ENCODE assay signal across 8 mouse cellular contexts in genomic region chr10:43452663-43452996, GRCm38 (mm10). TPM values are rescaled to one million over a fixed set of nuclear protein-coding genes. Genes with fewer than 3 reads are reported as not detected.
DNase-seq lines count a peak whose midpoint lies in the region; ATAC-seq and TF ChIP-seq lines count a peak whose summit lies in the region.

No protein-coding gene starts in this region.

- no peak for TF ChIP-seq RAD21 in CH12.LX (IDR thresholded peaks at IDR 0.05; ENCODE audit: low read depth, low read length)

- in situ Hi-C loops in CH12.LX (cut with MboI; ENCODE audit: low pct_ligation_motif_present, low pct_unique_long_range_greater_than_20kb, low sequenced_read_pairs) = no loop called here

- H3K4me3 ChIP-seq in heart, embryonic 12.5 days = no peak overlapping the region
- H3K4me3 ChIP-seq in heart, adult 2 months = no peak overlapping the region
- H3K4me3 ChIP-seq in CH12.LX (replicated peaks in 1 of 3; ENCODE audit: low read depth in 2 of 3, low read length in 2 of 3, poor library complexity in 1 of 3) = peak overlapping the region in 2 of 3 experiments; percentile 39 to 61
- H3K4me3 ChIP-seq in hindbrain, embryonic 11.5 days (ENCODE audit: low read depth, low read length) = no peak overlapping the region
- peak overlapping the region; percentile 32; the same call in 1 of the 2 replicates for H3K4me3 ChIP-seq in liver, embryonic 16.5 days (ENCODE audit: low read depth, low read length)

- TF ChIP-seq POLR2A in heart, adult 2 months (IDR thresholded peaks at IDR 0.05; ENCODE audit: insufficient read depth, low read depth, low read length) = no peak
- TF ChIP-seq POLR2A in CH12.LX (IDR thresholded peaks at IDR 0.05; ENCODE audit: low read depth, low read length) = no peak

- no peaks in the 10 kb centered on the region for H3K36me3 ChIP-seq in heart, embryonic 12.5 days
- no peaks in the 10 kb centered on the region for H3K36me3 ChIP-seq in heart, adult 2 months (ENCODE audit: control insufficient read depth, insufficient read depth, low read length)
- no peaks in the 10 kb centered on the region for H3K36me3 ChIP-seq in CH12.LX (replicated peaks in 1 of 2; ENCODE audit: control insufficient read depth in 1 of 2, insufficient read depth in 1 of 2, low read length in 1 of 2)
- H3K36me3 ChIP-seq in hindbrain, embryonic 11.5 days (ENCODE audit: control insufficient read depth, insufficient read depth, low read length) = no peaks in the 10 kb centered on the region
- no peaks in the 10 kb centered on the region for H3K36me3 ChIP-seq in liver, embryonic 16.5 days (ENCODE audit: control insufficient read depth, insufficient read depth)

- dilution Hi-C loops in CH12.LX (cut with MboI; ENCODE audit: extremely low pct_ligation_motif_present, extremely low pct_unique_long_range_greater_than_20kb, low sequenced_read_pairs) = no loop called here

- DNase-seq in heart, adult 2 months = no peak
- DNase-seq in CH12.LX (ENCODE audit: extremely low read depth) = no peak
- DNase-seq in hindbrain, embryonic 11.5 days (ENCODE audit: low spot score) = no peak
- no peak for DNase-seq in gastrocnemius, postnatal 14 days
- no peak for DNase-seq in cerebellum, adult 18-20 months
- DNase-seq in spleen, postnatal 14 days (ENCODE audit: low spot score in 2 of 2) = no peak

- H3K79me2 ChIP-seq in heart, adult 2 months (replicated peaks; ENCODE audit: control insufficient read depth, insufficient read depth, low read length) = no peaks in the 10 kb centered on the region
- H3K79me2 ChIP-seq in CH12.LX (replicated peaks; ENCODE audit: control insufficient read depth, extremely low read depth, insufficient read depth, poor library complexity, severe bottlenecking) = no peaks in the 10 kb centered on the region

- intact Hi-C loops in heart, adult 2 months (cut with DNase I) = no loop called here
- intact Hi-C loops in gastrocnemius, postnatal 14 days (cut with DNase I; ENCODE audit: low total_unique reads) = no loop called here

- peak overlapping the region; percentile 57 for H3K4me2 ChIP-seq in heart, embryonic 12.5 days
- peak overlapping the region; percentile 97 for H3K4me2 ChIP-seq in CH12.LX (ENCODE audit: insufficient read depth, low read depth, poor library complexity, severe bottlenecking)
- H3K4me2 ChIP-seq in hindbrain, embryonic 11.5 days (replicated peaks; ENCODE audit: low read depth, low read length) = peak overlapping the region; percentile 32
- peak overlapping the region; percentile 36 for H3K4me2 ChIP-seq in liver, embryonic 16.5 days (ENCODE audit: low read depth, low read length)

- no peaks in the 10 kb centered on the region for H3K27me3 ChIP-seq in heart, embryonic 12.5 days (replicated peaks)
- no peaks in the 10 kb centered on the region for H3K27me3 ChIP-seq in heart, adult 2 months (ENCODE audit: control insufficient read depth, insufficient read depth, low read length)
- H3K27me3 ChIP-seq in CH12.LX (replicated peaks) = peaks cover 2% of the 10 kb centered on the region
- H3K27me3 ChIP-seq in hindbrain, embryonic 11.5 days (ENCODE audit: control insufficient read depth, insufficient read depth, low read length) = no peaks in the 10 kb centered on the region
- no peaks in the 10 kb centered on the region for H3K27me3 ChIP-seq in liver, embryonic 16.5 days (ENCODE audit: control insufficient read depth, insufficient read depth, low read depth, low read length)

- peaks cover 9% of the 10 kb centered on the region for H3K9me3 ChIP-seq in heart, embryonic 12.5 days (replicated peaks)
- H3K9me3 ChIP-seq in CH12.LX (replicated peaks; ENCODE audit: low read length) = peaks cover 7% of the 10 kb centered on the region
- H3K9me3 ChIP-seq in hindbrain, embryonic 11.5 days (ENCODE audit: control insufficient read depth, low read length) = no peaks in the 10 kb centered on the region
- H3K9me3 ChIP-seq in liver, embryonic 16.5 days (replicated peaks; ENCODE audit: control insufficient read depth, low read length) = no peaks in the 10 kb centered on the region

- no peak for ATAC-seq in heart, embryonic 12.5 days (ENCODE audit: insufficient number of reproducible peaks, low FRiP score)
- ATAC-seq in hindbrain, embryonic 11.5 days (ENCODE audit: low FRiP score) = no peak
- no peak for ATAC-seq in liver, embryonic 16.5 days (ENCODE audit: low read depth)

- H3K27ac ChIP-seq in heart, embryonic 12.5 days (ENCODE audit: poor library complexity, severe bottlenecking) = no peak overlapping the region
- H3K27ac ChIP-seq in heart, adult 2 months = no peak overlapping the region
- no peak overlapping the region for H3K27ac ChIP-seq in CH12.LX (ENCODE audit: insufficient read depth, low read depth)
- no peak overlapping the region for H3K27ac ChIP-seq in hindbrain, embryonic 11.5 days (ENCODE audit: low read depth, low read length)
- no peak overlapping the region for H3K27ac ChIP-seq in liver, embryonic 16.5 days (ENCODE audit: low read length)

- peaks cover 9% of the 10 kb centered on the region for H3K4me1 ChIP-seq in heart, embryonic 12.5 days (replicated peaks)
- H3K4me1 ChIP-seq in heart, adult 2 months (ENCODE audit: control insufficient read depth, insufficient read depth, low read length) = no peaks in the 10 kb centered on the region
- peaks cover 0 to 21% of the 10 kb centered on the region in 2 experiments; a peak in 2 of 4 replicates for H3K4me1 ChIP-seq in CH12.LX (ENCODE audit: control insufficient read depth in 1 of 2, insufficient read depth in 2 of 2)
- H3K4me1 ChIP-seq in hindbrain, embryonic 11.5 days (replicated peaks; ENCODE audit: control insufficient read depth, insufficient read depth, low read length) = peaks cover 3% of the 10 kb centered on the region; the same call in 1 of the 2 replicates
- H3K4me1 ChIP-seq in liver, embryonic 16.5 days (ENCODE audit: control insufficient read depth, low read depth, low read length) = peaks cover 3% of the 10 kb centered on the region; the same call in 1 of the 2 replicates

- TF ChIP-seq EP300 in heart, adult 2 months (IDR thresholded peaks at IDR 0.05; ENCODE audit: insufficient read depth, low read depth, low read length) = no peak
- no peak for TF ChIP-seq EP300 in CH12.LX (IDR thresholded peaks at IDR 0.05; ENCODE audit: low read length)

- H3K9ac ChIP-seq in heart, embryonic 12.5 days = 0 out of 2 replicates have a peak overlapping the region, but pooled peaks have one; percentile 0
- H3K9ac ChIP-seq in heart, adult 2 months (ENCODE audit: low read depth, low read length) = no peak overlapping the region
- peak overlapping the region; percentile 26; the same call in 1 of the 2 replicates for H3K9ac ChIP-seq in CH12.LX (ENCODE audit: insufficient read depth, low read depth)
- no peak overlapping the region for H3K9ac ChIP-seq in hindbrain, embryonic 11.5 days (ENCODE audit: low read depth, low read length)
- H3K9ac ChIP-seq in liver, embryonic 16.5 days (ENCODE audit: low read depth, low read length) = no peak overlapping the region

- WGBS in heart, embryonic 12.5 days = 19% methylated on average over 5 of the region's 5 CpGs
- WGBS in heart, adult 2 months = 19% methylated on average over 5 of the region's 5 CpGs
- 16% methylated on average over 5 of the region's 5 CpGs for WGBS in hindbrain, embryonic 11.5 days
- 21% methylated on average over 5 of the region's 5 CpGs for WGBS in liver, embryonic 16.5 days (ENCODE audit: insufficient replicate concordance)

- no peak for TF ChIP-seq CTCF in heart, adult 2 months (IDR thresholded peaks at IDR 0.05)
- no peak for TF ChIP-seq CTCF in CH12.LX (conservative IDR thresholded peaks at IDR 0.05 in 1 of 2, IDR thresholded peaks at IDR 0.05 in 1 of 2; ENCODE audit: low read depth in 2 of 2, low read length in 2 of 2)

TF ChIP-seq in CH12.LX, 34 proteins besides CTCF, POLR2A, EP300 and RAD21:
- TF ChIP-seq BHLHE40 (IDR thresholded peaks at IDR 0.05; ENCODE audit: low read depth, low read length) = 0 out of 2 replicates have a peak, but pooled peaks have one; percentile 3
- TF ChIP-seq MAFK (IDR thresholded peaks at IDR 0.05; ENCODE audit: insufficient replicate concordance, low read length) = no peak
- no peak for TF ChIP-seq MAX (IDR thresholded peaks at IDR 0.05; ENCODE audit: low read length)
- TF ChIP-seq KAT2A (IDR thresholded peaks at IDR 0.05; ENCODE audit: insufficient replicate concordance, low read length) = no peak
- TF ChIP-seq TCF12 (IDR thresholded peaks at IDR 0.05; ENCODE audit: low read depth, low read length) = no peak
- TF ChIP-seq PAX5 (IDR thresholded peaks at IDR 0.05; ENCODE audit: low read length) = no peak
- 0 out of 2 replicates have a peak, but pooled peaks have one; percentile 3 for TF ChIP-seq HCFC1 (IDR thresholded peaks at IDR 0.05; ENCODE audit: low read depth, low read length)
- TF ChIP-seq MEF2A (IDR thresholded peaks at IDR 0.05; ENCODE audit: borderline replicate concordance, low read depth, low read length) = no peak
- TF ChIP-seq JUND (conservative IDR thresholded peaks at IDR 0.05; ENCODE audit: low read depth, low read length) = no peak
- no peak for TF ChIP-seq GABPA (IDR thresholded peaks at IDR 0.05; ENCODE audit: insufficient replicate concordance, low read depth, low read length)
- TF ChIP-seq CHD2 (IDR thresholded peaks at IDR 0.05; ENCODE audit: low read length) = peak; percentile 46; the same call in 1 of the 2 replicates

RNA-seq across cellular contexts. Expression of gene Bend3, which starts 26.0 kb away (rescaled TPM):
- polyA plus RNA-seq in heart, embryonic 12.5 days (2016; fragmentation: Nextera tagmentation; extraction: Ambion mirVana) = 5.3 and 6.0 TPM in 2 replicates
- 1 to 10 TPM; 5.2 to 7.4 TPM for total RNA-seq in heart, adult 2 months (2021)
- 2.9 and 4.5 TPM in 2 replicates for polyA plus RNA-seq in heart, adult 2 months (2012; rRNA removed)
- total RNA-seq in CH12.LX (2012; rRNA removed) (8.7 and 11.8 TPM in 2 replicates), CH12.LX (2014; rRNA removed) (6.5 and 7.4 TPM in 2 replicates)
- 14.8 and 18.9 TPM in 2 replicates for polyA plus RNA-seq in CH12.LX (2012; ENCODE audit: insufficient read length, low read depth)
- polyA plus RNA-seq in hindbrain, embryonic 11.5 days (2014; fragmentation: Nextera tagmentation; extraction: Ambion mirVana) = 8.7 and 8.8 TPM in 2 replicates
- polyA plus RNA-seq in liver, embryonic 16.5 days (2015; fragmentation: Nextera tagmentation; extraction: Ambion mirVana) = 0.60 and 0.96 TPM in 2 replicates
- 1 to 10 TPM; 3.7 to 4.8 TPM for total RNA-seq in gastrocnemius, postnatal 14 days (2021)

Comparison
In these comparisons a context has a peak if more than half of its experiments do, and no peak if none do; other contexts are left out.
1. H3K9ac ChIP-seq: peak in heart, embryonic 12.5 days (single experiment) and CH12.LX (single experiment); none in heart, adult 2 months (single experiment), hindbrain, embryonic 11.5 days (single experiment) and liver, embryonic 16.5 days (single experiment).
2. H3K4me2 ChIP-seq: peak in every context shown above with its lines; median percentile 97 in CH12.LX; 57 in heart, embryonic 12.5 days; 36 in liver, embryonic 16.5 days; 32 in hindbrain, embryonic 11.5 days.
3. H3K4me3 ChIP-seq: peak in CH12.LX (2 of 3) and liver, embryonic 16.5 days (single experiment); none in heart, embryonic 12.5 days (single experiment), heart, adult 2 months (single experiment) and hindbrain, embryonic 11.5 days (single experiment).